Mouse (Mus musculus) c-Kit-negative CD71-positive TER-119-positive erythroid progenitor cells, embryonic 14.5 days (primary cell): Measurements from ENCODE around the gene Tgif2.
"Not testable (repeated sequence)": the region's sequence is repeated elsewhere in the genome, so short reads cannot be mapped to it uniquely, and the experiment has no call there.

ENCODE experiments used
- DNase-seq: peaks from one replicate; pipeline ENCODE4 v3.0.0-alpha.2; 2013; ENCODE audit warnings: low read depth, low spot score

The Tgif2 gene

DNA sequence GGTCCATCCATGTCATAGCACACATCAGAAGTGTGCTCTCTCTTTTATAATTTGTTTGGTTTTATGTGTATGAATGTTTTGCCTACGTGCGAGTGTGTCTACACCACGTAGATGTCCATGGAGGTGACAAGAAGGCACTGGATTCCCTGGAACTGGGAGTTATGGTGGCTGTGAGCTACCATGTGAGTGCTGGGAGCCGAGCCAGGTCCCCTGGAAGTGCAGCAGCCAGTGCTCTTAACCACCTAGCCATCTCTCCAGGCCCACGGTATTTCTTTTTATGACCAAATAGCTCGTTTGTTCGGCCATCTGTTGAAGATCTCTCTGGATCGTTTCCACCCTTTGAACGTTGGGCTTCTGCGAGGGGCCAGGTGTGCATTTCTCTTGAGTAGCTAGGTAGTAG lies 3.5 kb downstream of the Tgif2 start:
- no peak for DNase-seq

- DNase-seq = no peak
Measured at GRCm38 (mm10) chr2:156844715-156845114, 4.9 kb downstream of the Tgif2 start.

DNA sequence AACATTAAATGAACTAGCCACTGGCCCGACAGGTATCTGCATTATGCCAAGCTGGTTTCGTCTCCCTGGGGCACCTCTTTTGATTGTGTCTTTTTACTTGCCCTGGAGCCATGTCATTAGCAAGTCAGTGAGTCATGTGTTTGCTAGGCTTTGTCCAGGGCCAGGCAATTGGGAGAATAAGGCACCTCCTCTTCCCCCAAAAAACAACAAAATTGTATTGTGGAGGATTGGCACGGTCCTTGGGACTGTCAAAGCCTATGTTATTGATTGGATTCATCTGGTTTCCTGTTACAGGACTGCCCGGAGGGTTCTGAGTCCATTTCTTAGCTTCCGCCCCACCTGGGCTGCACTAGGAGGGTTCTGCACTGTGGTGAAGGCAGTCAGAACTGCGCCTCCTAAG lies 7.8 kb downstream of the Tgif2 start:
- DNase-seq = no peak

GRCm38 (mm10) chr2:156848526-156849182 lies 8.8 kb downstream of the Tgif2 start:
- DNase-seq = no peak

DNA sequence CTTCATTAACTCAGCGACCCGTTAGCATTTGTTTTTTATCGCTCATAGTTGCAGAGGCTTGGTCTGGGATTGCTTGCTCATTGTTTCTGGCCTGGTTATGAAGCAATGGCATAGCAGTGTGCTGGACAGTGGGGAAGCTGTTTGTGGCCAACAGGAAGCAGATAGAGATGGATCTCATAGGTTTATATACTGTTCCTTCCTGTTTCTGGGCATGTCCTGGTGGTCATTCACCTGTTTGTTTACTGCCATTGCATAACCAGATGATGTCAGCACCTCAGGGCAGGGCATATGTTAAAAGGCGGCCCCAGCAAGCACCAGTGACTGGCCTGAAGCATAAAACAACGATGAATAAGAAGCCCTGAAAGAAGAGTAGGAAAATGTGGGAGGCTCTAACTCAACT lies 10.7 kb downstream of the Tgif2 start:
- no peak for DNase-seq

DNA sequence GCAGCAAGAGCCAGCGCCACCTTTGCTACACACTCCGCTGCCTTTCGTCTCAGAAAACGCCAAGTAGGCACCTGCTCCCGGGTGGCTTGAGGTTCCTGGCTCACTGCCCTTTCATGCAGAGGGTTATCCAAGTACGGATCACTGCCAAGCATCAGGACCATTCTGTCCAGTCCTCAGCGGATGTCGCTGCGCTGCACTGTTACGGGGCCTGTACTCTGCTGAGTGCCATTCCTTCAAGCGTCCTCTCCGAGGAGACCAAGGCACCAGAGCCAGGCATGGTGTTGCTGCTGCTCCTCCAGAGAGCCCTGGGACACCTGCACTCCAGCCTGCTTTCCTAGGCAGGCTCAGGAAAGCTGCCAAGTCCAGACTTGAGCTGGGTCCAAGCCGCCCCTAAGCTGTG lies 13.8 kb downstream of the Tgif2 start:
- DNase-seq = not testable (repeated sequence)

- not testable (repeated sequence) for DNase-seq
Measured at GRCm38 (mm10) chr2:156853999-156854771, 14.4 kb downstream of the Tgif2 start.

DNA sequence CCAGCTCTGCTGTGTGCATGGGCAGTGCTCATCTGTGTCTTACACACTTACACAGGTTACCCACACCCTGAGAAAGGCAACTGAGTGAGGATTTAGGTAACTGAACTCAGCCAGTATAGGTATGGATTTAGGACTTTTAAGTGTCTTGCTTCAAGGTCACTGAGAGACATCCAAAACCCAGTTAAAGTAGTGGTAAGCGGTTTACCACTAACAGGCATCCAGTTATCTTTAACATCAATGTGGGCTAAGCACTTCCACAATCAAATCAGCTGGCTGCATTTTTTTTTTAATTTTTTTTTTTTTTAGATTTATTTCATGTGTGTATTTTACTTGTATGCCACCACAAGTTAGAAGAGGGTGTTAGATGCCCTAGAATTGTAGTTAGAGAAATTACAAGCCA lies 16.5 kb downstream of the Tgif2 start:
- DNase-seq = no peak

DNA sequence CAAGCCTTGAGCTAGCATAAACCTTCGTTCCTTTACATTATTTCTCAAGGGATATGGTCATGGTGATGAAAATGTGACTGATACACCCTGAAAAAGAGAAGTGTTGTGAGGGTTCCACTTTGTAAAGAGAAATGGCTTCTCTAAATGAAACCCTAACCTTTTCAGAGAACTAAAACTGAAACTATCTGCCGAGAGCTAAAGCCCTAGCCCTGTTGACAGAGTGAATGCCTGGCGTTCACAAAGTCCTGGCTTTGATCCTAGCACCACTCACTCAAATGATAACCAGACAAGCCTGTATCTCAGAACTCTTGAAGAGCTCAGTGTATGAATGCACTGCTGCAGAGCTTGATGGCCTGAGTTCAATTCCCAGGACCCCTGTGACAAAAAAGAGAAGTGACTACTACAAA lies 17.6 kb downstream of the Tgif2 start:
- no peak for DNase-seq

DNA sequence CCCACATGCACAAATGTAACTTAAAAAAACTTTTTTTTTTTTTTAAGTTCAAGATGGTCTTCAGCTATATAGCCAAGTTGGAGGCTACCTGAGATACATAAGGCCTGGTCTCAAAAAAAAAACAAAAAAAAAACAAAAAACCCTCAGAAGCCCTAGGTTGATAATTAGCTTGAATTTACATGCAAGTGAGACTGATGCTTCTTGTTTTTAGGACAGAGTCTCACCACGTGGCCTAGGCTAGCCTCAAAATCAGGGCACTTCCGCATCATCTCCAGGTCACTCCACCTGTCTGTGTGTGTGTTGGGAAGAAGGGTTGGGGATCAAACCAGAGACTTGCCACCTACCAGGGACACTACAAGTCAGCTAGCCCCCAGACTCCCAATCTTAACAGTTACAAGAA lies 18.0 kb downstream of the Tgif2 start, which contains the start of gene 4930518I15Rik:
4930518I15Rik (minus strand) TSS at position 112 of the 400 bp plus-strand sequence.
- DNase-seq = no peak

GRCm38 (mm10) chr2:156858671-156859070 lies 18.9 kb downstream of the Tgif2 start:
- no peak for DNase-seq

GRCm38 (mm10) chr2:156862041-156862717 lies 22.4 kb downstream of the Tgif2 start:
- DNase-seq = no peak

DNA sequence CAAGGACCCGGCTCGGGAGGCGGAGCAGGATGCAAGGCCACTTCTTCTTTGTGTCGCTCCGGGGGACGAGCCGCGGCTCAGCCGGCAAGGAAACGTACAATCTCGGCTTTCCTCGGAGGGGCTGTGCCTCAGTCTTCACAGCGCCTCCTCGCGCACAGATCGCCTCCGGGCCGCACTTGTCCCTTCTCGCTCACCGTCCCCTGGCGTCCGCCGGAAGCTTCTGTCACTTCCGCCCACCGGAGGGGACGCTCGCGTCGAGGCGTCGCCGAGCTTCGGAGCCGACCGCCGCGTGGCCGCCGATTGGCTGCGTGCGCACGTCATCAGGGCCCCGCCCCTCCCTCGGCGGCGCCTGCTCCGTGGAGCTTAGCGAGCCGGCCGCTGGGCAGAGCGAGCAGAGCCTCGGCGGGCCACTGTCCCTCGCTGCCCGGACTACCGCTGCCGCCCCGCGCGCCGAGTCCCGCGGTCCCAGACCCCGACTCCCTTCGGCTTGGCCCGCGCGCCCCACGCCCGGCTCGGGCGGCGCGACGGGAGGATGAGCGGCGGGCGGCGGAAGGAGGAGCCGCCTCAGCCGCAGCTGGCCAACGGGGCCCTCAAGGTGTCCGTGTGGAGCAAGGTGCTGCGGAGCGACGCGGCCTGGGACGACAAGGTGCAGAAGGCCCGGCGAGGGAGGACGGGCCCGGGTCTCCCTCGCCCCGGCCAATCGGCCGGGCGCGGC lies 23.1 kb downstream of the Tgif2 start, which contains the start of gene Rab5if:
Rab5if (plus strand) TSS at position 357 of the 715 bp plus-strand sequence.
- DNase-seq = peak; percentile 91

DNA sequence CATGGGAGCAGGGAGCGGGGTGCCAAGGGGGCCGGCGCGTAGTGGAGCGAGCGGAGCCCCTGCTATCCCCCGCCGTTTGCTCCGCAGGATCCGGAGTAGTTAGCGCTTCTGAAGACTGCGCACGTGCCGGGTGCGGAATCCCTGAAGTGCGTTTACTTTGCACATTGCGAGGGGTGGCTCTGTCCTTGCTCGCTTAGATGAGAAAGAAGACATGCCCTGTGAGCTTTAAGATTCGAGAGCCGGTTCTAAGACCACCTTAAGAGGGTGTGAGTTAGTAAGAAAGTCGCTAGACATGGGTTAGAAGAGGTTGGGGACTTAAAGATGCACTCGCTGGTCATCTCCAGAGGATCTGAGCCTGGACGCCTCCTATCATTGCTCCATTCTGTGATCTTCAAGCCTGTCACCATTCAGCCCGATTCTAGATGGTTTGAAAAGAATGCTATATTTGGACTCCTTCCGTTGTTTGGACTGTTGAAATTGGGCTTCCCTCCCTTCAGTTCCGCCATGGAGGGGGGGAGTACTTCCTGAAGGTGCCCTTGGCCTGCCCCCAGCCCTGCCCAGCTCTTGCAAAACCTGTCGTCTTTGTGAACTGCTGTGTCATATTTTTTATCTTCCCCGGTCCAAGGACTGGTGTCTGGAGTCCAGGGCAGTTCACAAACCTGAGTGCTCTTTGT lies 23.8 kb downstream of the Tgif2 start:
- peak; percentile 44 for DNase-seq

DNA sequence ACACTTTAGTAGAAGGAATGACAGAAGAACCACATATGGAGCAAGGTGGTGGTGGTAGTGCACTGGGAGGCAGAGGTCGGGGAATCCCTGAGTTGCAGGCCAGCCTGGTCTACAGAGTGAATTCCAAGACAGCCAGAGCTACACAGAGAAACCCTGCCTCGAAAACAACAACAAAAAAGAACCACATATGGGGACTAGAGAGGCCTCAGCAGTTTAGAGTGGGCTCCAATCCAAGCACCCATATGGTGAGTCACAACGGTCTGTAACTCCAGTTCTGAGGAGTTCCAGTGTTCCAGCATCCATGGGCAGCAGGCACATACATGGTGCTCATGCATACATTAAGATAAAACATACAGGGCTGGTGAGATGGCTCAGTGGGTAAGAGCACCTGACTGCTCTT lies 24.7 kb downstream of the Tgif2 start:
- no peak for DNase-seq

DNA sequence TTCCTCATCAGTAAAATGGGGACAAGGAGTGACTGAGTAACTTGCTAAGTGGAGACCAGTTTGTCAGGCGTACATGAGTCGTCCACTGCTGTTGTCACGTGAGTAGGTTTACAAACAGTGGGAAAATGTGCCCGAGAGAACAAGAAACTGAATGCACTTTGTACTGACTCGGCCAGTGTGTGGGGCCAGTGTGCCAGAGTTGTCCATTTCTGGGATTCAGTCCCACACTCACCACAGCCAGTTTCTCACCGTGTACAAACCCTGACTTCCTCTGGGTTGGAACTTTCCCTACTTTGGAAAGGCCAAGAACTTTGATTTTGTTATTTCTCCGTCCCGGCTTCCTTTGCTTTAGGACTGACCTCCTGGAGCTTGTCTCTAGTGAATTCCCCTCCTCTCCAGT lies 29.2 kb downstream of the Tgif2 start:
- DNase-seq = no peak

- no peak for DNase-seq
Measured at GRCm38 (mm10) chr2:156869554-156869953, 29.7 kb downstream of the Tgif2 start.

DNA sequence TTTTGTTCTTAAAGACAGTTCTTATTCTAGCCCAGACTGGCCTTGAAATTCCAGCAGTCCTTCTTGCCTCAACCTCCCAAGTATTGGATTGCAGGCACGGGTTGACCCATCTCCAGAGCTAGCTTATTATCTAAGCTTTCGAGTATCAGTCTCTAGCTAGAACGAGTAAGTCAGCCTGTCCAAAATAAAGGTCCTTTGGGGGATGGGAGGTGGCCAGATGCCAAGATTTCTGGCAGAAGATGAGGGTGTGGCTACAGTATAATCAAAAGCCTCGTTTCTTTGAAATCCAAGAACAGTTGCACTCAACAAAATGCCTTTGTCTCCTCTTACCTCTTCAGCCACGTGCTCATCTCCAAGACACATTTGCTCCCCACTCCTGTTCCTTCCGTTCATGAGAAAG lies 30.7 kb downstream of the Tgif2 start:
- DNase-seq = no peak

DNA sequence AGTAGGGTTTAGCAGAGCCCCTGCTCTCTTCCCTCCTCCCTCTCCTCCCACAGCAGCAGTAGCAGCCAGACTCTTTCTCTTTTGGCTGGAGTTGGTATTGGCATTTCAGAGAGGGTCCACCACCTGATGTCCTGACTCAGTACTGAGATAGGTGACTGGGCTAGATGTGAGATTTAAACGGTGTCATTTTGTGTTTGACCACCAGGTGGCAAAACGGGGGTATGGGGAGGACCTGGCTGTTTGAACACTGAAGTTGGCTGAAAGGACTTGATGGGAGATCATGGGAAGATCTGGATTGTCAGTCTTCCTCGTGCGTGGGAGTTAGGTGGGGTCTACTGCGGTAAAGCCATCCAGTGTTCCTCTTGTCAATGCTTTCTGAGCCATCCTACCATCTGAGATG lies 33.8 kb downstream of the Tgif2 start:
- DNase-seq = peak; percentile 75

- DNase-seq = no peak
Measured at GRCm38 (mm10) chr2:156874047-156874759, 34.4 kb downstream of the Tgif2 start.
